Mouse (Mus musculus): ENCODE data around the gene Slc35e3.

DNA sequence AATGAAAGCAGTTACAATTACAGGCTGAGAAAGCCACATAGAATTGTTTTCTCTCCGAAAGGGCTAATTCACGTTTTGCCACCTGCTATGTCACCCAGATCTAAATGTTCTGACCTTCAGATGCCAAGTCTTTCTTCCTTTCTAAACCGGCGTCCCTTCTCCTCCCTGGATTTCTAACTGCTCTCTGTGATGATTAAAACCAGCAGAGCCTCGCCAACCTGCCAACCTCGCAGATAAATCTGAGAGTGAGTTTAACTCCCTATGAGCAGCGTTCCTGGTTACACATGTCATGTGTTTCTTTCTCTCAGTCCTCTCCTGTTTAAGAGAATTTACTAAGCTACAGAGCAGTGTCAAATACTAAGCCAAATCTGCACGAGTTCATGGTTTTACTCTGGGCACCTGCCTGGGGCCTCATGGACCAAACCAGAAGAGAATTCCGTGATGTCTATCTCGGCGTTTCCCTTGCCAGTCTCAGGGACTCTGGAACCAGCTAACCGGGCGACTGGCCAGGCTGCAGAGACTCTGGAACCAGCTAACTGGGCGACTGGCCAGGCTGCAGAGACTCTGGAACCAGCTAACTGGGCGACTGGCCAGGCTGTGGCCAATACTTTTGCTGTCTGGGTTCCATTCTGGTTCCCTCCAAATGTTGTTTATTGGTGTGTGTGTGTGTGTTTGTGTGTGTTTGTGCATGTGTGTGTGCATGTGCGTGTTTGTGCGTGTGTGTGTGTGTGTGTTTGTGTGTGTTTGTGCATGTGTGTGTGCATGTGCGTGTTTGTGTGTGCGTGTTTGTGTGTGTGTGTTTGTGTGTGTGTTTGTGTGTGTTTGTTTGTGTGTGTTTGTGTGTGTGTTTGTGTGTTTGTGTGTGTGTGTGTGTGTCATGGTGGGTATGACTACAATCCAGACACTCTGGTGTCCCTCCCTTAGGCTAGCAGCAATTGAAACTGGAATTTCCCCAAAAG, 27.7 kb downstream of the Slc35e3 start:
- TF ChIP-seq CTCF (IDR thresholded peaks at IDR 0.05; ENCODE audit: insufficient read depth, low read length) (no peak), POLR2A (IDR thresholded peaks at IDR 0.05; ENCODE audit: borderline replicate concordance, extremely low read depth, low read depth, low read length) (no peak)
